Mouse (Mus musculus) kidney, embryonic 15.5 days (tissue): ENCODE measurements around the gene Scarf1. TPM values are rescaled to one million over a fixed set of nuclear protein-coding genes. Genes with fewer than 3 reads are reported as not detected.
"Not testable (repeated sequence)": the region's sequence is repeated elsewhere in the genome, so short reads cannot be mapped to it uniquely, and the experiment has no call there.

Source experiments
- ATAC-seq: fragments of 200-750 bp; cut with Nextera tagmentation; replicated peaks from 2 replicates; pipeline ENCODE4 v1.8.0; 2017; ENCODE audit warnings: moderate TSS enrichment; ENCODE audit not compliant: low FRiP score
- H3K27ac ChIP-seq: fragments of 300-500 bp; sonication (generic); 2 replicates; pipeline ENCODE4 v1.5.1; 2015; ENCODE audit warnings: mild to moderate bottlenecking, inconsistent platforms
- H3K27me3 ChIP-seq: fragments of 300-500 bp; sonication (generic); 2 replicates; pipeline ENCODE4 v1.6.1; 2015; ENCODE audit warnings: inconsistent platforms
- H3K36me3 ChIP-seq: fragments of 300-500 bp; sonication (generic); 2 replicates; pipeline ENCODE4 v1.6.1; 2015; ENCODE audit warnings: inconsistent platforms
- H3K4me1 ChIP-seq: fragments of 300-500 bp; sonication (generic); 2 replicates; pipeline ENCODE4 v1.6.1; 2015; ENCODE audit warnings: inconsistent platforms
- H3K4me2 ChIP-seq: fragments of 300-500 bp; sonication (generic); 2 replicates; pipeline ENCODE4 v1.6.1; 2015; ENCODE audit warnings: moderate library complexity, mild to moderate bottlenecking, inconsistent platforms
- H3K4me3 ChIP-seq: fragments of 300-500 bp; sonication (generic); replicated peaks from 2 replicates; pipeline ENCODE4 v1.5.1; 2015; ENCODE audit warnings: mild to moderate bottlenecking, inconsistent platforms
- H3K9ac ChIP-seq: fragments of 300-500 bp; sonication (generic); 2 replicates; pipeline ENCODE4 v1.6.1; 2015; ENCODE audit warnings: mild to moderate bottlenecking, inconsistent platforms
- H3K9me3 ChIP-seq: fragments of 300-500 bp; sonication (generic); replicated peaks from 2 replicates; pipeline ENCODE4 v1.6.1; 2016; ENCODE audit warnings: inconsistent platforms
- WGBS: fragments of 180-500 bp; shearing (Covaris S2); methylation state at CpG from one replicate; pipeline ENCODE4 v1.1.7; 2015; ENCODE audit warnings: mixed read lengths; 5-methylcytosine and 5-hydroxymethylcytosine counted together
- polyA plus RNA-seq: library from polyadenylated mRNA; unstranded; fragments of >200 nt; fragmentation: Nextera tagmentation; extraction: Ambion mirVana; gene quantifications from 2 replicates; pipeline ENCODE4 v1.2.1, GENCODE M21; 2015

The Scarf1 gene
- polyA plus RNA-seq, 1 experiment from 2014 or later = 15.4 TPM

GRCm38 (mm10) chr11:75544713-75545112 is 31.4 kb downstream of the Scarf1 start:
- WGBS = 84% methylated on average over 9 of the region's 9 CpGs
- no peak overlapping the region for H3K4me3 ChIP-seq
- H3K9me3 ChIP-seq = no peaks in the 10 kb centered on the region
- H3K36me3 ChIP-seq = no peaks in the 10 kb centered on the region
- no peak overlapping the region for H3K9ac ChIP-seq
- ATAC-seq = no peak
- H3K4me2 ChIP-seq = no peak overlapping the region
- peaks cover 19% of the 10 kb centered on the region for H3K4me1 ChIP-seq
- H3K27me3 ChIP-seq = no peaks in the 10 kb centered on the region
- no peak overlapping the region for H3K27ac ChIP-seq

- Histone ChIP-seq H3K27me3 (no peaks in the 10 kb centered on the region), H3K9me3 (no peaks in the 10 kb centered on the region), H3K9ac (no peak overlapping the region), H3K27ac (no peak overlapping the region), H3K4me3 (no peak overlapping the region), H3K36me3 (no peaks in the 10 kb centered on the region), H3K4me1 (peaks cover 22% of the 10 kb centered on the region), H3K4me2 (no peak overlapping the region)
- ATAC-seq = no peak
- WGBS = 82% methylated on average over 4 of the region's 4 CpGs
These were observed 32.7 kb downstream of the Scarf1 start for GRCm38 (mm10) chr11:75546057-75546456.

GRCm38 (mm10) chr11:75549658-75550111 is 36.3 kb downstream of the Scarf1 start:
- H3K9me3 ChIP-seq = no peaks in the 10 kb centered on the region
- peak overlapping the region; percentile 48; the same call in 1 of the 2 replicates for H3K27ac ChIP-seq
- H3K9ac ChIP-seq = no peak overlapping the region
- no peak overlapping the region for H3K4me3 ChIP-seq
- H3K36me3 ChIP-seq = no peaks in the 10 kb centered on the region
- no peaks in the 10 kb centered on the region for H3K27me3 ChIP-seq
- peaks cover 39% of the 10 kb centered on the region for H3K4me1 ChIP-seq
- no peak overlapping the region for H3K4me2 ChIP-seq
- no peak for ATAC-seq
- WGBS = 28% methylated on average over 5 of the region's 5 CpGs

- no peak overlapping the region for H3K9ac ChIP-seq
These were observed 37.0 kb downstream of the Scarf1 start for GRCm38 (mm10) chr11:75550200-75550946.

GRCm38 (mm10) chr11:75551321-75551720 is 38.0 kb downstream of the Scarf1 start:
- Histone ChIP-seq H3K9ac (no peak overlapping the region), H3K36me3 (no peaks in the 10 kb centered on the region), H3K4me1 (peaks cover 39% of the 10 kb centered on the region), H3K27ac (peak overlapping the region; percentile 49; the same call in 1 of the 2 replicates), H3K4me2 (no peak overlapping the region), H3K27me3 (no peaks in the 10 kb centered on the region), H3K4me3 (no peak overlapping the region), H3K9me3 (no peaks in the 10 kb centered on the region)
- peak; percentile 56; the same call in 1 of the 2 replicates for ATAC-seq
- 69% methylated on average over 5 of the region's 5 CpGs for WGBS

More at GRCm38 (mm10) chr11:75550200-75550946, 37.0 kb downstream of the Scarf1 start:
- no peak overlapping the region for H3K4me3 ChIP-seq
- 67% methylated on average over 12 of the region's 12 CpGs for WGBS
- peaks cover 39% of the 10 kb centered on the region for H3K4me1 ChIP-seq
- no peaks in the 10 kb centered on the region for H3K27me3 ChIP-seq
- no peak for ATAC-seq
- H3K27ac ChIP-seq = peak overlapping the region; percentile 48; the same call in 1 of the 2 replicates
- H3K4me2 ChIP-seq = no peak overlapping the region
- H3K36me3 ChIP-seq = no peaks in the 10 kb centered on the region
- no peaks in the 10 kb centered on the region for H3K9me3 ChIP-seq

GRCm38 (mm10) chr11:75551961-75552441 is 38.7 kb downstream of the Scarf1 start:
- Histone ChIP-seq H3K36me3 (no peaks in the 10 kb centered on the region), H3K4me2 (no peak overlapping the region), H3K27me3 (no peaks in the 10 kb centered on the region), H3K27ac (peak overlapping the region; percentile 49), H3K9me3 (no peaks in the 10 kb centered on the region), H3K9ac (peak overlapping the region; percentile 6; the same call in 1 of the 2 replicates), H3K4me1 (peaks cover 39% of the 10 kb centered on the region), H3K4me3 (no peak overlapping the region)
- no peak for ATAC-seq
- 59% methylated on average over 9 of the region's 9 CpGs for WGBS

- H3K4me1 ChIP-seq = peaks cover 39% of the 10 kb centered on the region
- WGBS = 40% methylated on average over 7 of the region's 7 CpGs
- no peak overlapping the region for H3K4me3 ChIP-seq
- no peaks in the 10 kb centered on the region for H3K9me3 ChIP-seq
- no peaks in the 10 kb centered on the region for H3K27me3 ChIP-seq
- H3K9ac ChIP-seq = no peak overlapping the region
- no peaks in the 10 kb centered on the region for H3K36me3 ChIP-seq
- no peak for ATAC-seq
- H3K27ac ChIP-seq = peak overlapping the region; percentile 49
- no peak overlapping the region for H3K4me2 ChIP-seq
These were observed 39.7 kb downstream of the Scarf1 start for GRCm38 (mm10) chr11:75552906-75553482.

- H3K36me3 ChIP-seq, H3K9ac ChIP-seq, H3K27me3 ChIP-seq, H3K9me3 ChIP-seq, H3K4me3 ChIP-seq, H3K27ac ChIP-seq, ATAC-seq, H3K4me2 ChIP-seq: not testable (repeated sequence)
- 95% methylated on average over 6 of the region's 6 CpGs for WGBS
- H3K4me1 ChIP-seq = peaks cover 24% of the 10 kb centered on the region
These were observed 42.7 kb downstream of the Scarf1 start for GRCm38 (mm10) chr11:75556006-75556405.

GRCm38 (mm10) chr11:75557142-75557541 is 43.8 kb downstream of the Scarf1 start:
- Histone ChIP-seq H3K36me3 (no peaks in the 10 kb centered on the region), H3K4me1 (peaks cover 14% of the 10 kb centered on the region), H3K27ac (no peak overlapping the region), H3K27me3 (no peaks in the 10 kb centered on the region), H3K4me2 (no peak overlapping the region), H3K9me3 (no peaks in the 10 kb centered on the region), H3K4me3 (no peak overlapping the region), H3K9ac (no peak overlapping the region)
- 76% methylated on average over 6 of the region's 6 CpGs for WGBS
- no peak for ATAC-seq

- WGBS = 84% methylated on average over 1 of the region's 1 CpGs
These were observed 44.8 kb downstream of the Scarf1 start for GRCm38 (mm10) chr11:75558101-75558500.

GRCm38 (mm10) chr11:75559870-75560504 is 46.6 kb downstream of the Scarf1 start:
- H3K4me1 ChIP-seq = peaks cover 6% of the 10 kb centered on the region; the same call in 1 of the 2 replicates
- H3K36me3 ChIP-seq = no peaks in the 10 kb centered on the region
- no peak overlapping the region for H3K9ac ChIP-seq
- ATAC-seq = no peak
- no peaks in the 10 kb centered on the region for H3K9me3 ChIP-seq
- H3K27ac ChIP-seq = no peak overlapping the region
- 90% methylated on average over 8 of the region's 8 CpGs for WGBS
- no peak overlapping the region for H3K4me2 ChIP-seq
- no peaks in the 10 kb centered on the region for H3K27me3 ChIP-seq
- no peak overlapping the region for H3K4me3 ChIP-seq

More at GRCm38 (mm10) chr11:75558101-75558500, 44.8 kb downstream of the Scarf1 start:
- Histone ChIP-seq H3K9me3 (no peaks in the 10 kb centered on the region), H3K36me3 (no peaks in the 10 kb centered on the region), H3K4me1 (peaks cover 4% of the 10 kb centered on the region; the same call in 1 of the 2 replicates), H3K4me2 (no peak overlapping the region), H3K27me3 (no peaks in the 10 kb centered on the region), H3K9ac (no peak overlapping the region), H3K4me3 (no peak overlapping the region), H3K27ac (no peak overlapping the region)
- ATAC-seq = no peak
